Mouse (Mus musculus): Measurements from ENCODE around the gene Anp32b. TPM values are rescaled to one million over a fixed set of nuclear protein-coding genes. Genes with fewer than 3 reads are reported as not detected.
A peak's percentile ranks its signal among the peaks of the same experiment; 100 is the strongest.

The Anp32b gene
- total RNA-seq, 1 experiment from 2014 or later = 209 TPM

DNA sequence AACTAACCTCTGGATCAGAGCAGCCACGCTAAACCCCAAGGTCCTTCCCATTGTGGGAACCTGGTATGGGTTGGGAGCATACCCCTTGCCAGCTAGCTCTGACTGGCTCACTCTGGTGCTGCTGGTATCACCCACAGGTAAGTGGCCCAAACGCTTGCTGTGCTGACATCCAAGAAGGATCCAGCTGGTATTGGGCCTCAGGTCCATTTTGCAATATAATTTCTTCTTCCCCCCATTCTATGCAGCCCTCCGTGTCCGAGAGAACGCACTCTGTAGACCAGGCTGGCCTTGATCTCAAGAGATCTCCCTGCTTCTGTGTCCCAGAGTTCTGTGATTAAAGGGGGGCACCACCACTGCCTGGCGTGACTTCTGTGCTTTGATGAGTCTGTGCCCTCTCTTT is 42.4 kb downstream of the Anp32b start:
- ATAC-seq (replicated peaks in 1 of 2; ENCODE audit: insufficient read depth in 1 of 2, low FRiP score in 2 of 2, low TSS enrichment in 1 of 2, low read depth in 1 of 2, poor library complexity in 2 of 2, severe bottlenecking in 2 of 2) = no peak

DNA sequence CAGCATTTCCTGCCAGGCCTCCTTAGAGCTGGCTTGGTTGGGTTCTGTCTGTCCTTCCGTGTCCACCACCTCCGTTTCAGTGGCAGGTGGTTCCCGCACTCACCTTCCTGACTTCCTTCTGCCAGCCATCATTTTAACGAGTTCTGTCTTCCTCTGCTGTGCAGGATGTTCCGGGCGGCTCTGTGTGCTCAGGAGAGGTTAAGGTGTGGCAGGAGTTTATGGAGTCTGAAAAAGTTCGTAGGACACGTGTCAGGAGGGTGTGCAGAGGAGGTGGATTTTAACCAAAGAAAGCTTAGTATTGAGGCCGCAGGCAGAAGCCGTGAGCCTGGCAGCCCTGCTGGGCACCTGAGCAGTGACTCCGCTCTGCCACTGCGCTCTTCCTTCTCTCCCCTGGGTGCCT is 44.8 kb downstream of the Anp32b start:
- ATAC-seq (replicated peaks in 1 of 2; ENCODE audit: insufficient read depth in 1 of 2, low FRiP score in 2 of 2, low TSS enrichment in 1 of 2, low read depth in 1 of 2, poor library complexity in 2 of 2, severe bottlenecking in 2 of 2) = no peak

- ATAC-seq (replicated peaks in 1 of 2; ENCODE audit: insufficient read depth in 1 of 2, low FRiP score in 2 of 2, low TSS enrichment in 1 of 2, low read depth in 1 of 2, poor library complexity in 2 of 2, severe bottlenecking in 2 of 2) = peak; percentile 69 to 70; a peak in 3 of 4 replicates
Measured at GRCm38 (mm10) chr4:46497286-46497892, 46.7 kb downstream of the Anp32b start.

- ATAC-seq (replicated peaks in 1 of 2; ENCODE audit: insufficient read depth in 1 of 2, low FRiP score in 2 of 2, low TSS enrichment in 1 of 2, low read depth in 1 of 2, poor library complexity in 2 of 2, severe bottlenecking in 2 of 2) = no peak
Measured at GRCm38 (mm10) chr4:46498511-46498910, 47.8 kb downstream of the Anp32b start.

GRCm38 (mm10) chr4:46498976-46499375 is 48.3 kb downstream of the Anp32b start:
- ATAC-seq (replicated peaks in 1 of 2; ENCODE audit: insufficient read depth in 1 of 2, low FRiP score in 2 of 2, low TSS enrichment in 1 of 2, low read depth in 1 of 2, poor library complexity in 2 of 2, severe bottlenecking in 2 of 2) = no peak

GRCm38 (mm10) chr4:46502606-46503502 is 52.2 kb downstream of the Anp32b start:
- ATAC-seq (replicated peaks in 1 of 2; ENCODE audit: insufficient read depth in 1 of 2, low FRiP score in 2 of 2, low TSS enrichment in 1 of 2, low read depth in 1 of 2, poor library complexity in 2 of 2, severe bottlenecking in 2 of 2) = no peak

DNA sequence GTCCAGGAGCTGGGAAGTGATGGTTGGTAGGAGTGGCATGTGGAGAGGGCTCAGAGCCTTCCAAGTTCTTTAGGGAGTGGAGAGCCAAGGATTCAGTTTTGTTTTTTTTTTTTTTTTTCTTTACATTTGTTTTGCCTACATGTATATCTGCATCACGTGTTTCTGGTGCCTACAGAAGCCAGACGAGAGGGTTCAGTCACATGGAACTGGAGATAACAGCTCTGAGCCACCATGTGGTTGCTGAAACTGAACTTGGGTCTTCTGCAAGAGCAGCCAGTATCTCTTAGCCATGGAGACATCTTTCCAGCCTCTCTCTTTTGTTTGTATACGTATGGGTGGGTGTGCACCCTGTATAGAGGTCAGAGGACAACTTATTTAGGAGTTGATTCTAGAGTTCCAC is 53.2 kb downstream of the Anp32b start:
- no peak for ATAC-seq (replicated peaks in 1 of 2; ENCODE audit: insufficient read depth in 1 of 2, low FRiP score in 2 of 2, low TSS enrichment in 1 of 2, low read depth in 1 of 2, poor library complexity in 2 of 2, severe bottlenecking in 2 of 2)

DNA sequence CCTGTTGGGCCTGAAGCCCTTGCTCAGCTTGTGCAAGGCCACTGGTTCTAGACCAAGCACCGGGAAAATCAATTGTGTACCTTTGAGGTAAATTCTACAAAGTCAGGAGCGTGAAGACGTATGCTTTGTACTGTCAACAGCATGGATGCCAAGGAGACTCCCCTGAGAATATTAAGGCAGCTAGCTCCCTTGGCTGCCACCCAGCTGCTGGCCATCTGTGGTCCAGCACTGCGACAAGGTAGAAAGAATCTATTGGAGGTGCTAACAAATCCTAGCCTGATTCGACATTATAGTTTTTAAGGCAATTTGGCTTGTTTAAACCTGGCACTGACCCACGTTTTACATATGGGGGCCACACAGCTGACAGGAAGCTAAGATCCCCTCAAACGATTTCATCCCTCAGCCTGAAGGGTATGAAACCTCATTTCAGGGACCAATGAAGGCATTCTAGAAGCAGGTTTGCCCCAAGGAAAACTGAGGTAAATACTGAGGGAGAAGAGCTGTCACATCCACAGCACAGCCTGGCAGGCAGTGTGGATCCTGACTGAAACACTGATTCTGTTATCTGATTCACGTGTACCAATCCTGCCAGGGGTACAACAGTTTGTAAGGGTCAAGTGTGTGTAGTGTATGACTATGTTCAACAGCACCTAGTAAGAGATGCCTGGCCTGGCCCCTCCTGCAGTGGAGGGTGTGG is 54.8 kb downstream of the Anp32b start:
- no peak for ATAC-seq (replicated peaks in 1 of 2; ENCODE audit: insufficient read depth in 1 of 2, low FRiP score in 2 of 2, low TSS enrichment in 1 of 2, low read depth in 1 of 2, poor library complexity in 2 of 2, severe bottlenecking in 2 of 2)

DNA sequence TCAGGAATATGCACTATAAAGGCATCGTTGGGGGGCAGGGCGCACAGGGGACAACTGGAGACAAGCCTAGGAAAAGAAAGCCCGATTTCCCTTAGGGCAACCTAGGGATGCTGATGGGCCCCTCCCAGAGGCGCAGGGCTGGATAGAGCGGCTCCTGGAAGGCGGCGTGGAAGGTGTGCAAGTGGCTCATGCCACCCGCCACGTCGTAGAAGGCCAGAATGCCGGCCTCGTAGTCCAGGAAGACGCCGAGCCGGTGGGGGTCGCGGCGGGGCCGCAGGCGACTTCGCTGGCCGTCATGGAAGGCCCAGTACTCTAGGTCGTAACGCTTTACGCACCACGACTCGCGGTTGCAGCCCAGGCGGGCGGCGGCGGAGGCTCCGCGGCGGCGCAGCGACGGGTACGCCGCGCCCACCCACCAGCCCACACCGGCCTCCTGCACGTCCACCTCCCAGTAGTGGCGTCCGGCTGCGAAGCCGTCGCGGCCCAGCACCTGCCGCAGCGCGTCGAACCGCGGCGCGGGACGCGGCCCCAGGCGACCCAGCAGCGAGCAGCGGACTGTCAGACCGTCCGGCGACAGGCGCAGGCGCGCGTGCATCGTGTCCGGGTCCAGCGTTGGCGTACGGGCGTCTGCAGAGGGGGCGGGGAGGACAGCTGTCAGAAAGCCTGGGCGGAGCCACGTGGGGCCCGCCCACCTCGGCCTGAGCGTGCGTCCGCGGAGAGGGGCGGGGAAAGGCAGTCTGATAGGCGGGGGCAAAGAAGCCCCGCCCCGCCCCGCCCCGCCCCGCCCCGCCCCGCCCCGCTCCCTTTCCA is 56.3 kb downstream of the Anp32b start:
- peak; percentile 83 to 95 for ATAC-seq (replicated peaks in 1 of 2; ENCODE audit: insufficient read depth in 1 of 2, low FRiP score in 2 of 2, low TSS enrichment in 1 of 2, low read depth in 1 of 2, poor library complexity in 2 of 2, severe bottlenecking in 2 of 2)

DNA sequence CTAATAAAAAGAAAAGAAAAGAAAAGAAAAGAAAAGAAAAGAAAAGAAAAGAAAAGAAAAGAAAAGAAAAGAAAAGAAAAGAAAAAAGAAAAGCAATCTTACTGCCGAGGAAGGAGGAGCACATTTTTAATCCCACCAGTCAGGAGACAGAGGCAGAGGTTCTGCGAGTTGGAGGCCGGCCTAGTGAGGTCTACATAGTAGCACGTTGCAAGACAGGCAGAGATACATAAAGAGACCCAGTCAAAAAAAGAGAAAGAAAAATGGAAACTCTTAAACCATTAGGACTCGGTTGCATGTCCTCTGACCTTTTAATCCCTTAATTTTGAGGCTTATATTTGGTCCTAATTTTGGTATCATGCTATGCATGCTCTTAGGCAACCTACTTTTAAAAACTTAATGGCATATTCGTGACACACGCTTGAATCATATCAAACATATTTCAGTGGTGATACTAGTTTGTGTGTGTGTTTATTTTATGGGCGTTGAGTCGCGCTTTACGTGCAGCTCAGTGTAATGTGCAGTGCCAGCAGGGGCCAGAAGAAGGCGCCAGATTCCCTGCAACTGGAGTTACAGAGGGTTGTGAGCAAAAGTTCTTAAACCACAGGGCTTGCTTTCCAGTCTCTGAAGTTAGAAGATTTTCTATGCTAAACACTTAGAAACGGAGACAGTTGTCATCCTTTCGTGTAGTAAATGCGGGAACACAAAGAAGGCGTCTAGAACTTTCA is 57.2 kb downstream of the Anp32b start:
- ATAC-seq (replicated peaks in 1 of 2; ENCODE audit: insufficient read depth in 1 of 2, low FRiP score in 2 of 2, low TSS enrichment in 1 of 2, low read depth in 1 of 2, poor library complexity in 2 of 2, severe bottlenecking in 2 of 2) = peak; percentile 61 to 78

GRCm38 (mm10) chr4:46520491-46520890 is 69.8 kb downstream of the Anp32b start:
- ATAC-seq (replicated peaks in 1 of 2; ENCODE audit: insufficient read depth in 1 of 2, low FRiP score in 2 of 2, low TSS enrichment in 1 of 2, low read depth in 1 of 2, poor library complexity in 2 of 2, severe bottlenecking in 2 of 2) = no peak

GRCm38 (mm10) chr4:46521457-46521856 is 70.8 kb downstream of the Anp32b start:
- no peak; a peak in 1 of 4 replicates for ATAC-seq (replicated peaks in 1 of 2; ENCODE audit: insufficient read depth in 1 of 2, low FRiP score in 2 of 2, low TSS enrichment in 1 of 2, low read depth in 1 of 2, poor library complexity in 2 of 2, severe bottlenecking in 2 of 2)

Other genes with a start within 250 kb of the Anp32b start
- not detected in 2 replicates for gene Foxe1, start 107.3 kb upstream of the Anp32b start, total RNA-seq (2017)
- gene Trmo, start 61.5 kb upstream of the Anp32b start, total RNA-seq (2017) = 10.6 and 12.9 TPM in 2 replicates
- gene Hemgn, start 37.4 kb upstream of the Anp32b start, total RNA-seq (2017) = 35.5 and 57.0 TPM in 2 replicates
- 47.3 and 48.7 TPM in 2 replicates for gene Nans, start 38.3 kb downstream of the Anp32b start, total RNA-seq (2017)
- 17.7 and 43.5 TPM in 2 replicates for gene Trim14, start 85.2 kb downstream of the Anp32b start, total RNA-seq (2017)
- gene Coro2a, start 151.3 kb downstream of the Anp32b start, total RNA-seq (2017) = 57.8 and 70.1 TPM in 2 replicates
- gene Tbc1d2, start 199.3 kb downstream of the Anp32b start, total RNA-seq (2017) = 1.8 and 4.7 TPM in 2 replicates

Measured in hematopoietic stem cell, adult 5-6 weeks (primary cell).